Mouse (Mus musculus) spleen, postnatal 4 days (tissue): ENCODE measurements around the gene Olfr818.
"Not testable (repeated sequence)": the region's sequence is repeated elsewhere in the genome, so short reads cannot be mapped to it uniquely, and the experiment has no call there.

Source experiments
- DNase-seq, 2 experiments: peaks; one replicate each; pipeline ENCODE4 v3.0.0; 2022; ENCODE audit warnings: low spot score in 2 of 2

Gene Olfr818

GRCm38 (mm10) chr10:129949000-129949399 is at the start of gene Olfr818:
Gene Olfr818 (minus strand): TSS chr10:129949100.
- no peak for DNase-seq

- not testable (repeated sequence) for DNase-seq
Measured at GRCm38 (mm10) chr10:129984962-129985361, 36.1 kb upstream of the Olfr818 start, which contains the start of gene Gm10310. Gene Gm10310 (minus strand): TSS chr10:129985062.

- DNase-seq: not testable (repeated sequence)
Measured at GRCm38 (mm10) chr10:129981867-129982266, 33.0 kb upstream of the Olfr818 start.

GRCm38 (mm10) chr10:129976040-129976439 is 27.1 kb upstream of the Olfr818 start, which contains the start of gene Olfr247:
Gene Olfr247 (minus strand): TSS chr10:129976140.
- DNase-seq: not testable (repeated sequence)

- DNase-seq: not testable (repeated sequence)
Measured at GRCm38 (mm10) chr10:129972994-129973393, 24.1 kb upstream of the Olfr818 start.

- not testable (repeated sequence) for DNase-seq
Measured at GRCm38 (mm10) chr10:129967166-129967565, 18.3 kb upstream of the Olfr818 start, which contains the start of gene Olfr819. Gene Olfr819 (minus strand): TSS chr10:129967266.

- not testable (repeated sequence) for DNase-seq
Measured at GRCm38 (mm10) chr10:129966232-129966631, 17.3 kb upstream of the Olfr818 start.

GRCm38 (mm10) chr10:129915497-129915896 is 33.4 kb downstream of the Olfr818 start, which contains the start of gene Olfr816:
Gene Olfr816 (minus strand): TSS chr10:129915597.
- no peak for DNase-seq

GRCm38 (mm10) chr10:129905767-129906166 is 43.1 kb downstream of the Olfr818 start, which contains the start of gene Olfr815:
Gene Olfr815 (minus strand): TSS chr10:129905867.
- DNase-seq: not testable (repeated sequence)
